Mouse (Mus musculus): Measurements from ENCODE around the gene Rad51b.

Rad51b gene

GRCm38 (mm10) chr12:79297121-79297576 is at the start of gene Rad51b:
Gene Rad51b (plus strand): TSS chr12:79297282.
- peak; percentile 95 for DNase-seq (ENCODE audit: low read depth, low spot score)

DNA sequence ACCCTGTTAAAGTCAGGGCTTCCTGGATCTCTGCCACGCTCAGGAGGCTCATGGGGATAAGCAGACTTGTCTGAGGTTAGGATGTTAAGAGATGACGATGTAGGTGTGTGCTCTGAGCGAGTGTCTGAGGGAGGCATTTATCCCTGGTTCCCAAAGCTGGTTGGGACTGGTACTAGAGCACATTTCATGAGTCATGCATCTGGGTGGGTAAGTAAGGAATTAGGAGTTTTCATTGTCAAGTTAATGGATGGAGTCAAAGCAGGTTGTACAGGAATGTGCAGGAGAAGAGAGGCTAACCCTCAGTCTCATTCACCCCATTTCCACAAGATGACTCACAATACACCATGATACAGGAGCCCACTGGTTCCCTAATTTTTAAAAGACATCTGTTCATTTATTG is 49.0 kb upstream of the Rad51b start:
- peak; percentile 86 for DNase-seq (ENCODE audit: low read depth, low spot score)

- no peak for DNase-seq (ENCODE audit: low read depth, low spot score)
These were observed 43.6 kb upstream of the Rad51b start for GRCm38 (mm10) chr12:79253294-79254053.

DNA sequence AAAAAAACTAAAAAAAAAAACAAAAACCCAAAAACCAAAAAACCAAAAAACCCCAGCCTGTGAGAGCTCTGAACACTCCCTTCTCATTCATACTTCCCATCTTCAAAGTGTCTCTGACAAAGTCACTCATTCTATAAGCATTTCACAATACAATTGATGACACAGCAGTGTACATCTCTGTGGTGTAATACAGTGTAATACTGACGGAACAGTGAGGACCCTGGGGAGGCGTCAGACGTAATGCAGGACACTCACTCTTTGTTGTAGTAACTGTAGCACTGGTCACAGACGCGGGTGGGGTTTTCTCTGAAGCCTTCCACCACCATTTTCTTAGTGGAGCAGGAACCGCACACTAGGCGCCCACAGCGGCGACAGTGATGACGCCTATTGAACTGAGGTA is 42.1 kb upstream of the Rad51b start:
- no peak for DNase-seq (ENCODE audit: low read depth, low spot score)

DNA sequence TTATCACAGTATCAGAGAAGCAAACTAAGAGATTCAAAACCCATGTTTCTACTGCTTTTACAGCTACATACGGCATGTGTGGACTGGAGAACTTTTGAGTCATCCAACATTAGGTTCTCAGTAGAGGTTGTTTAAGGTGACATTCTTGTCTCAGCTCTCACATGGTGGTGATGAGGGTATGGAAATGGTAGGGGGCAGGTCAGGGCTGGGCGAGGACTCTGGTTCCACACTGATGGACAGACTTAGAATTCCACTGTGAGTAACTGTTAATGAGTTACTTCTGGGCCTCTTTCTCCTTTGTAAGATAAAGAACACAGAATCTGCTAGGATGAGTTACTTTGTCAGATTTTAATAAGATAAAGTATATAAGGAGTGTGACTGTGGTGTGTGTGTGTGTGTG is 36.9 kb upstream of the Rad51b start:
- no peak for DNase-seq (ENCODE audit: low read depth, low spot score)

DNA sequence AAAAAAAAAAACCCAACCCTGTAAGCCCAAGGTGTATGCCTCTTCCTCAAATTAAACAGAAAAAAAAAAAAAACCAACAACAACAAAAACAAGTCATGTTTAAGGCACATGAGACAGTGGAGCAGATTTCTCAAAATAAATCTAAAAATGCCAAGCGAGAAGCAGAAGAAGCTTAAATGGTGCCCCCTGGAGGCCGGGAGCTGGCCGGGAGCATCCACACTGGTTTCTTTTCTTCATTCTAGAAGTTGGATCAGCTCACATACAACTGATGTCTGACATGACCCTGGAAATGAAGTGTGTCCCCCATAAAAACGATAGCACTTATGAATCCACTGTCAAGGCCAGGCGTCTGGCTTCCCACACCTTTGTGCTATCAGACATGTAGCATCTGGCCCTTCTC is 36.0 kb upstream of the Rad51b start:
- peak; percentile 36 for DNase-seq (ENCODE audit: low read depth, low spot score)

DNA sequence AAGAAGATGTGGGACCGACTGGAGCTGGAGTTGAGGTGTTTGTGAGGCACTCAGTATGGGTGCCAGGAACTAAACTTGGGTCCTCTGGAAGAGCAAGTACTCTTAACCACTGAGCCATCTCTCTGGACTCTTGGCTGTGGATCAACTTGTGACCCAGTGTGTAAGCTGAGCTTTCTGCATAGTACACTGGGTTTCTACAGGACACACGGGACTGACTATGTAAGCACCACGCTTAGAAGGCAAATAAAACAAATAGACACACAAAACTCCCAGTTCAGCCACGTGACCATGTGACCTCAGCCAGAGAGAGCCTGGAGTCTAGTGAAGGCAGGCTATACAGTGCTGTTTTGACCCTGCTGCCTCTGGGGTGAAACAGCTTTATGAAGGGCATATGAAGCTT is 24.5 kb upstream of the Rad51b start:
- DNase-seq (ENCODE audit: low read depth, low spot score) = no peak

DNA sequence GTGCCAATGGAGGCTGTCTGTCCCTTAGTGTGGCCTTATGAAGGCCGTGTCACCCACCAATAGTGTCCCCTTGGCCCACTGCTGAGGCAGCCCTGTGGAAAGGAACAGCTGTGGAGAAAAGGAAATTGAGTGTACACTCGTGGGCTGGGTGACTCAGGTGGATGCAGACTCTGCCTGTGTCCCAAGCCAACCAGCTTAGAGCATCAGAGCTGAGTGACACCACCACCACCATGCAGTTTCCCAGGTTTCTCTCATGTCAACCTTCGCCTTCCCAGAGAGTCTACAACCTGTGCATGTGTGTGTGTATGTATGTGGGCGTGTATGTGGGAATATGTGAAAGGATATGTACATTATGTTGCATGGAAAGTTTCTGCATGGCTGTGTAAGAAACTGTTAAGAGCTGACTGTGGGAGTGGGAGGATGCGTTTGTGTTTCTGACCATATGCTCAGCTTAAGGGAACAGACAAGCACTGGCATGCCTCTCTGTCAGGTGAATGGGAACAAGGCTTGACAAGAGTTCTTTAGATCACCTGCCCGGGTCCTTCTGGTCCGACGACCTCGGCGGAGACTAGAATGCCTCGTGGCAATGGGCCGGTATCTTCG is 17.5 kb upstream of the Rad51b start:
- no peak for DNase-seq (ENCODE audit: low read depth, low spot score)

DNA sequence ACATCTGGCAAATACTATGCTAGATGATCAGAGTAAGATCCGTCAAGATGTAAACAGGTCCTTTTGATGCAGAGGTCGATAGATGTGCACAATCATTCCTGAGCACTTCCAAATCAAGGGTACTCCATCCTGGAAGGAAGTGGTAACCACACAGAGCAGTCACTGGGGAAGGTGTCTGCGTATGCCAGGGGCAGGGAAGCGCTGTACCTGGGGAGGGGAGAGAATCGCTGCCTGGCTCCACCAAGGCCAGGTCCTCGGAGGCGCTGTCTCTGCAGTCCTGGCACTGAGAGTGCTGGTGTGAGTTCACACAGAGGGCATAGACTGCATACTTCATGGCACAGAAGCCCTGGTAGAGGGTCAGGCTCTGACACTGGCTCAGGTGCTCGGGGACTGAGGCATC is 14.5 kb upstream of the Rad51b start:
- no peak for DNase-seq (ENCODE audit: low read depth, low spot score)

- DNase-seq (ENCODE audit: low read depth, low spot score) = no peak
These were observed 4.2 kb upstream of the Rad51b start for GRCm38 (mm10) chr12:79292874-79293273.

DNA sequence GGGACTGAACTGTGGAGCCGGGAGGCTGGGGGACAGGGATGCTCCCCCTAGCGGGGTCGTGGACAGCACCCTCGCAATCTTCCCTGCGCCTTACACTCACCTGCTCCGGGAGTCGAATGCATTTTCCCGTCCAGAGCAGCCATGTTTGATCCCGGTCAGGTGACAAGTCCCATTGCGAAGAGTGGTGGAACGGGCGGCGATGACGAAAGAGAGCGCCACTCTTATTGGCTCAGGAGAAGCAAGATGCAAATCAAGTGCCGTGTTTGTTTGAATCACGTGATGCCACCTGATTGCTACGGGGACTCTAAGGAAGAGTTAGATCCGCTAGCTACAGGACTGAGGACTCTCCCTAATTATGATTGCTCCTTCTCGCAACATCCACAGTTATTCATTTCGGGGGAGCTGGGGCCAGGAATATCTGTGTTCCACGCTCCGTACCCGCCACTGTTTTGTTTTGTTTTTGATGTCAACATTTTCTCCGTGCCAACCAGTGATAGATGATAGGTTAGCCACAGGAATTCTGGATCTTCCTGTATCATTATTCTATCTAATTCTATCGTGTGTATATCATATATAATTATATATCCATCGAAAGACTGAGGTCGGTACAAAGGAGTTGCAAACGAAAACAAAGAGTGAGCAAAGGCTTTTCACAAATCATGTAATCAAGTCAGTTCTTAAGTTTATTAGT is 811 bp upstream of the Rad51b start, which contains the start of gene Zfyve26:
Zfyve26 (minus strand) TSS at position 179 of the 691 bp plus-strand sequence.
- DNase-seq (ENCODE audit: low read depth, low spot score) = peak; percentile 100

- no peak for DNase-seq (ENCODE audit: low read depth, low spot score)
These were observed 978 bp downstream of the Rad51b start for GRCm38 (mm10) chr12:79297884-79298636.

GRCm38 (mm10) chr12:79301802-79302201 is 4.7 kb downstream of the Rad51b start:
- no peak for DNase-seq (ENCODE audit: low read depth, low spot score)

- no peak for DNase-seq (ENCODE audit: low read depth, low spot score)
These were observed 8.0 kb downstream of the Rad51b start for GRCm38 (mm10) chr12:79305131-79305530.

- no peak for DNase-seq (ENCODE audit: low read depth, low spot score)
These were observed 8.9 kb downstream of the Rad51b start for GRCm38 (mm10) chr12:79306013-79306412.

- no peak for DNase-seq (ENCODE audit: low read depth, low spot score)
These were observed 16.6 kb downstream of the Rad51b start for GRCm38 (mm10) chr12:79313721-79314120.

- no peak for DNase-seq (ENCODE audit: low read depth, low spot score)
These were observed 20.3 kb downstream of the Rad51b start for GRCm38 (mm10) chr12:79317339-79317738.

GRCm38 (mm10) chr12:79320895-79321294 is 23.8 kb downstream of the Rad51b start:
- no peak for DNase-seq (ENCODE audit: low read depth, low spot score)

GRCm38 (mm10) chr12:79322539-79322938 is 25.5 kb downstream of the Rad51b start:
- peak; percentile 51 for DNase-seq (ENCODE audit: low read depth, low spot score)

GRCm38 (mm10) chr12:79326236-79326635 is 29.2 kb downstream of the Rad51b start:
- no peak for DNase-seq (ENCODE audit: low read depth, low spot score)

DNA sequence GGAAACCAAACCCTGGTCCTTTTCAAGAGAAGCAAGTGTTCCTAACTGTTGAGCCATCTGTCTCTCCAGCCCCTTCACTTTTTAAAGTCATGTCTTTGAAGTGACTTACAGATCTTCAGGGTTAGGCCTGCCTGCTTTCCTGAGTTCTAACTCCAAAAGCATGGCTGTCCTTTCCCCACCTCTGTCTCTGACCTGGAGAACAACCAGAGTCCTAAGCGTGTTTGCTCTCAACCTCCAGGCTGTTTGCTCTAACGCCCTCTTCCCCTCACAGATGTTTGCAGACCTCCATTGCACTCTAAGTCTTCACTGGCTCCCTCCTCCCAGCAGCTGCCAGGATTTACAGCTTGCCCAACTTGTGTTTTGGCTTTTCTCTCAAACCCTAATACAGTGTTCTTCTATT is 29.7 kb downstream of the Rad51b start:
- DNase-seq (ENCODE audit: low read depth, low spot score) = no peak

DNA sequence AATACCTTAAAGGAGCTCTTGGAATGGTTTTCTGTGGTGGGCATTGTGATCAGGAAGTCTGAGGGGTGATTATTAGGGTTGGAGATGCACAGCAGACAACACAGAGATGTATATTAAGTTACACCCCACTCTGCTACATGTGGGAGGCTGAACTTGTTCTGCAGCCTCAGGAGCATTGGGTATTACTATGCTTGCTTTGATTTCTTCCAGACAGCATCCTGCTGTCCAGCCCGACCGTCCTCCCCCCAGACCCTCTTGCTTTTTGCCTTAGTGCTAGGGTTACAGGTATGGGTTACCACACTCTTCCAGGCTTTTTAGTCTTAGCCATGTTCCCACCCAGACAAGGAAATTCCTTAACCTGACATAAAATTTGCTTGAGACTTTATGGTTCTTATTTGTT is 30.8 kb downstream of the Rad51b start:
- no peak for DNase-seq (ENCODE audit: low read depth, low spot score)
